Mouse (Mus musculus) spleen, adult 18-20 months (tissue): Measurements from ENCODE around the gene Tox2.

ENCODE experiments used
- DNase-seq, 2 experiments: peaks; one replicate each; pipeline ENCODE4 v3.0.0; 2022; ENCODE audit warnings: mixed read lengths in 2 of 2

Gene Tox2

GRCm38 (mm10) chr2:163331423-163331822 is 128.5 kb downstream of the Tox2 start:
- no peak for DNase-seq

- DNase-seq: no peak
Measured at GRCm38 (mm10) chr2:163332368-163333055, 129.6 kb downstream of the Tox2 start.

- DNase-seq: peak in 1 of 2 experiments; percentile 16
Measured at GRCm38 (mm10) chr2:163340263-163340662, 137.3 kb downstream of the Tox2 start.

GRCm38 (mm10) chr2:163343671-163344070 is 140.7 kb downstream of the Tox2 start:
- DNase-seq: peak in 1 of 2 experiments; percentile 25

GRCm38 (mm10) chr2:163344976-163345660 is 142.2 kb downstream of the Tox2 start:
- no peak for DNase-seq

GRCm38 (mm10) chr2:163346497-163346896 is 143.6 kb downstream of the Tox2 start:
- DNase-seq: no peak

GRCm38 (mm10) chr2:163347517-163348184 is 144.7 kb downstream of the Tox2 start:
- no peak for DNase-seq

- no peak for DNase-seq
Measured at GRCm38 (mm10) chr2:163348677-163349076, 145.8 kb downstream of the Tox2 start.

GRCm38 (mm10) chr2:163349411-163349810 is 146.5 kb downstream of the Tox2 start:
- DNase-seq: no peak

GRCm38 (mm10) chr2:163350443-163350842 is 147.5 kb downstream of the Tox2 start:
- DNase-seq: no peak

- no peak for DNase-seq
Measured at GRCm38 (mm10) chr2:163353731-163354130, 150.8 kb downstream of the Tox2 start.

- no peak for DNase-seq
Measured at GRCm38 (mm10) chr2:163355666-163356065, 152.7 kb downstream of the Tox2 start.

- no peak for DNase-seq
Measured at GRCm38 (mm10) chr2:163356113-163356840, 153.4 kb downstream of the Tox2 start.

GRCm38 (mm10) chr2:163358662-163359061 is 155.7 kb downstream of the Tox2 start:
- no peak for DNase-seq

- no peak for DNase-seq
Measured at GRCm38 (mm10) chr2:163359253-163359652, 156.3 kb downstream of the Tox2 start.

- DNase-seq: no peak
Measured at GRCm38 (mm10) chr2:163360858-163361623, 158.1 kb downstream of the Tox2 start.

- no peak for DNase-seq
Measured at GRCm38 (mm10) chr2:163362940-163363921, 160.3 kb downstream of the Tox2 start.

GRCm38 (mm10) chr2:163364785-163365541 is 162.0 kb downstream of the Tox2 start:
- no peak for DNase-seq

- no peak for DNase-seq
Measured at GRCm38 (mm10) chr2:163370175-163370574, 167.2 kb downstream of the Tox2 start.

GRCm38 (mm10) chr2:163372627-163373026 is 169.7 kb downstream of the Tox2 start:
- DNase-seq: no peak
